Mouse (Mus musculus): ENCODE measurements around the gene Aox1. TPM values are rescaled to one million over a fixed set of nuclear protein-coding genes. Genes with fewer than 3 reads are reported as not detected.

The Aox1 gene
- polyA plus RNA-seq, 2 experiments from 2014 or later, result 0.08 TPM; not detected in 1

GRCm38 (mm10) chr1:58111315-58111714, 81.6 kb downstream of the Aox1 start:
- no peak for ATAC-seq

DNA sequence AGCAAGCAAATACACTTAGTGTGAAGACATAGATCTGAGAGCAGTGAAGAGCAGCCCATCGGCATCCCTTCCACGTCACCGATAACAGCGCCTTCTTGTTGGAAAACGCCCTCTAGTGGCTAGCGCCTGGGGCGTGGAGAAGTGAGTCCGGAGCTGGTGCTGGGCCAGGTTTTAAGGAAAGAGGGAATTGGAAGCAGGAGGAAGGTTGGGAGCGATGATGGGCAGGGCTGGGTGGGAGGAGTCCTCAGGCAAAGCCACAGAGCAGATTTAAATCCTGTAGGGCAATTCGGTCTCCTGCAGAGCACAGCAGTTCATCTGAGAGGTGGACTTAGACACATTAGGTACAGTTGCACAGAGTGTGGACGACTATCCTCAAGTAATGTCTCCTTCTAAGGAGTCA, 83.1 kb downstream of the Aox1 start, which contains the start of gene Aox3:
TSS of gene Aox3 (plus strand) at position 251 of the 400 bp plus-strand sequence.
- no peak for ATAC-seq

DNA sequence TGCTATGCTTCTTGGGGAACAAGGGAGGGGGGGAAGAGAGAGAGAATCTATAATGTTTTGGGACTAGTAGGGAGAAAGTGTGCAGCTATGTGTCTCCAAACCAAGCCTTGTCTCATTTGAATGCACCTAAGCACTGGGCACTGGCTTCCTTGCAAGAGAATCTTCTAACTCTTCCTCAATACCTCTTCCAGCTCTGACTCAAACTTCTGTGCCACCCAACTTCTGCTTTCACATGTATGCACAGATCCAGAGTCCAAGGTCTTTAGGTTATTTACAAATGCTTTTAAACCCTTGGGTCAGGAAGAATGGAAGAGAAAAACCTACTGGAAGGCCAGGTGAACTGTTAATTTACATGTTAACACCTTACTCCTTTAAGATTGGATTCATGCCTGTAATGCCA, 83.7 kb downstream of the Aox1 start:
- ATAC-seq, result no peak

GRCm38 (mm10) chr1:58114021-58114560, 84.4 kb downstream of the Aox1 start:
- ATAC-seq, result no peak

GRCm38 (mm10) chr1:58114666-58115375, 85.1 kb downstream of the Aox1 start:
- ATAC-seq, result no peak

DNA sequence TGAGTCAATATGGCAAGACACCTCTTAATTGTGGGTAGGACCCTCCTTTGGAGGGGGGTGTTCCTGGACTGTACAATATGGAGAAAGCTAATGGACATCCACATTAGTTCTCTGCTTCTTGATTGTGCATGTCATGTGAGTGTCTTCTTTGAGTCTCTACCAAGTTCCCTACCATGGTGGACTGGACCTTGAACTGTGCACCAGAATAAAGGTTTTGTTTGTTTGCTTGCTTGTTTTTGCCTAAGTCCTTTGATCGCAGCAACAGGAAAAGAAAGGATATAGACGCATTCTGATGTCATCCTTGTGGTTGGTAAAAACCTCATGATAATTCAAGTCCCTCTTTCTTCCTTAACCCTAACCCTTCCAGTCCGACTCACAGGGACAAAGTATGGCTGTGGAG, 88.5 kb downstream of the Aox1 start:
- ATAC-seq, result no peak

DNA sequence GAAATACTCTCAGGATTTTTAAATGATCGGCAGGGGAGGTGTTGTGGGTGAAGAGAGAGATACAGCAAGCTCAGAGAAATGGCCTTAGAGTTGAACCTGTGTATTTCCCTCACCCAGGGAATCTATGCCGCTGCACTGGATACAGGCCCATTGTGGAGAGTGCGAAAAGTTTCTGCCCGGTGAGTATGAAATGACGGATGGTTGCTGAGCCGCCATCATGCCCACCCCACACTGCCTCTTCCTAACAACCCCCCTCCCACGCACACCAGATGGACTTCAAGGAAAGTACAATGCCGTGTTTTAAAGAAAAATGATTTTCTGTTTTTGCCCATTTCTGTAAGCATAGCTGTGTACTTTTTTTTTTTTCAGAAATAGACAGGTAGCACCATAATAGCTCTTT, 95.2 kb downstream of the Aox1 start:
- no peak for ATAC-seq

GRCm38 (mm10) chr1:58137891-58138290, 108.2 kb downstream of the Aox1 start:
- no peak for ATAC-seq

GRCm38 (mm10) chr1:58138986-58139385, 109.3 kb downstream of the Aox1 start:
- no peak for ATAC-seq

GRCm38 (mm10) chr1:58140607-58141006, 110.9 kb downstream of the Aox1 start:
- ATAC-seq, result no peak

- ATAC-seq, result no peak
Measured at GRCm38 (mm10) chr1:58144384-58145069, 114.8 kb downstream of the Aox1 start.

DNA sequence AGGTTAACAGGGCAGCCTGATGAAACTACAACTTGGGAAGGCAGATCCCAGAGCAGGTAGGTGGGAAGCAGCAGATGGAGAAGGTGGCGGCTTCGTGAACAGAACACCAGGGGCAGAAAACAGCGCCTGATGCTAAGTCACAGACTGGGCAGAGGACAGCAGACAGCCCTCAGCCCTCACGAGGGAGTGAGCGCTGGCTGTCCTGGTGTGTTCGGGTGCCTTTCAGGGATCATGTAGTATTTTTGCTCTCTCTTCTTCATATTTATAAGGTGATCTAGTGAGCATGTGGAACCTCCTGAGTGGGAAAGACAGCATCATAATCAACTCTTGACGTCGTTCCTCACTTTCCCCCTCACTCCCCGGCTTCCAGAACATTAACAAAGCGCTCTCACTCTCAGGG, 116.3 kb downstream of the Aox1 start:
- ATAC-seq, result no peak

DNA sequence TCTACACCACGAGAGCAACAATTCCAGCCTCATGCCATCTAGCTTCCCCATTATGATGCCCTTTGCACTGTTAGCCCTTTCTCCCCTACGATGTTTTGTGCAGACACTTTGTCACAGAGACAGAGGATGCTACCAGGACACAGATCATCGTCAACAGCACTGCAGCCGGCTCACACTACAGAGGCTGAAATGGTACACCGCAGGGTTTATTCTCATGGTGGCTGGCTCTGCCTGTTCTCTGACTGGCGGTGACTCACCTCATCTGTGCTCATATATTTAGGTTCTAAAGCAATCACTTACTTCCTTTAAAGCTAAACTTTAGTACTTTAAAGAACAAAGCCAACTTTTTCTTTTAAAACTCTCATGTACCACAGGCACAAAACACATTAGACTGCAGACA, 118.0 kb downstream of the Aox1 start:
- no peak for ATAC-seq

- ATAC-seq, result no peak
Measured at GRCm38 (mm10) chr1:58152247-58152646, 122.5 kb downstream of the Aox1 start.

Other genes with a start within 250 kb of the Aox1 start
- 1 to 10 TPM in 1 of 2 experiments, under 1 TPM in 1; 0.89 to 1.4 TPM for gene Sgo2a, start 34.0 kb upstream of the Aox1 start, polyA plus RNA-seq (2017; shearing (Covaris generic))
- gene Kctd18, start 11.0 kb upstream of the Aox1 start, polyA plus RNA-seq (2017; shearing (Covaris generic)), result 10 to 100 TPM; 25.3 to 33.8 TPM
- not detected for gene Aox3, start 83.2 kb downstream of the Aox1 start, polyA plus RNA-seq (2017; shearing (Covaris generic))
- gene Aox4, start 180.5 kb downstream of the Aox1 start, polyA plus RNA-seq (2017; shearing (Covaris generic)), result under 1 TPM in 1 of 2 experiments, not detected in 1; 0.24 TPM
- under 1 TPM in 1 of 2 experiments, not detected in 1; 0.10 TPM for gene Aox2, start 248.4 kb downstream of the Aox1 start, polyA plus RNA-seq (2017; shearing (Covaris generic))